Mouse (Mus musculus) heart, embryonic 16.5 days (tissue): Measurements from ENCODE around the gene Gm49510. TPM values are rescaled to one million over a fixed set of nuclear protein-coding genes. Genes with fewer than 3 reads are reported as not detected.

ENCODE experiments used
- ATAC-seq: fragments of 200-750 bp; cut with Nextera tagmentation; replicated peaks from 2 replicates; pipeline ENCODE4 v1.8.0; 2017; ENCODE audit warnings: moderate number of reproducible peaks; ENCODE audit not compliant: insufficient read depth, low FRiP score; ENCODE audit errors: extremely low read depth
- H3K27ac ChIP-seq: fragments of 300-500 bp; sonication (generic); 2 replicates; pipeline ENCODE4 v1.5.1; 2014; ENCODE audit warnings: mild to moderate bottlenecking, low read length, control low read depth, moderate library complexity
- H3K27me3 ChIP-seq: fragments of 300-500 bp; sonication (generic); 2 replicates; pipeline ENCODE4 v1.6.1; 2014; ENCODE audit warnings: low read length, mixed read lengths; ENCODE audit not compliant: control insufficient read depth, insufficient read depth
- H3K36me3 ChIP-seq: fragments of 300-500 bp; sonication (generic); 2 replicates; pipeline ENCODE4 v1.6.1; 2014; ENCODE audit not compliant: control insufficient read depth, insufficient read depth
- H3K4me1 ChIP-seq: fragments of 300-500 bp; sonication (generic); 2 replicates; pipeline ENCODE4 v1.6.1; 2014; ENCODE audit warnings: low read length, mixed read lengths; ENCODE audit not compliant: control insufficient read depth, insufficient read depth
- H3K4me2 ChIP-seq: fragments of 300-500 bp; sonication (generic); 2 replicates; pipeline ENCODE4 v1.6.1; 2014; ENCODE audit warnings: low read depth, mild to moderate bottlenecking, control low read depth, low read length
- H3K4me3 ChIP-seq: fragments of 300-500 bp; sonication (generic); 2 replicates; pipeline ENCODE4 v1.5.1; 2014; ENCODE audit warnings: mild to moderate bottlenecking, control low read depth, low read length
- H3K9ac ChIP-seq: fragments of 300-500 bp; sonication (generic); 2 replicates; pipeline ENCODE4 v1.6.1; 2014; ENCODE audit warnings: low read length, control low read depth
- H3K9me3 ChIP-seq: fragments of 300-500 bp; sonication (generic); replicated peaks from 2 replicates; pipeline ENCODE4 v1.6.1; 2016; ENCODE audit warnings: low read length; ENCODE audit not compliant: control insufficient read depth
- WGBS: fragments of 180-500 bp; shearing (Covaris S2); extraction: QIAGEN DNeasy Blood & Tissue Kit; methylation state at CpG from one replicate; pipeline ENCODE4 v1.1.7; 2014; 5-methylcytosine and 5-hydroxymethylcytosine counted together
- polyA plus RNA-seq: library from polyadenylated mRNA; unstranded; fragments of >200 nt; fragmentation: Nextera tagmentation; extraction: Ambion mirVana; gene quantifications from 2 replicates; pipeline ENCODE4 v1.2.1, GENCODE M21; 2015

Gene Gm49510
- polyA plus RNA-seq, 1 experiment from 2014 or later: 0.20 TPM

- H3K4me2 ChIP-seq: no peak overlapping the region
- no peaks in the 10 kb centered on the region for H3K27me3 ChIP-seq
- no peaks in the 10 kb centered on the region for H3K9me3 ChIP-seq
- peaks cover 23% of the 10 kb centered on the region for H3K36me3 ChIP-seq
- no peak for ATAC-seq
- peak overlapping the region; percentile 62 for H3K9ac ChIP-seq
- H3K4me3 ChIP-seq: no peak overlapping the region
- no peak overlapping the region for H3K27ac ChIP-seq
- H3K4me1 ChIP-seq: peaks cover 24% of the 10 kb centered on the region
- WGBS: 18% methylated on average over 2 of the region's 2 CpGs
Measured at GRCm38 (mm10) chr15:78903243-78903642, 3.8 kb downstream of the Gm49510 start.

- Histone ChIP-seq H3K27ac (no peak overlapping the region), H3K36me3 (peaks cover 32% of the 10 kb centered on the region), H3K4me2 (no peak overlapping the region), H3K27me3 (no peaks in the 10 kb centered on the region), H3K9ac (no peak overlapping the region), H3K4me1 (0 out of 2 replicates have a peak, but pooled peaks cover 1% of the 10 kb centered on the region), H3K9me3 (no peaks in the 10 kb centered on the region), H3K4me3 (no peak overlapping the region)
- 78% methylated on average over 7 of the region's 7 CpGs for WGBS
- no peak for ATAC-seq
Measured at GRCm38 (mm10) chr15:78908399-78908798, 8.9 kb downstream of the Gm49510 start.

GRCm38 (mm10) chr15:78908982-78909381 lies 9.5 kb downstream of the Gm49510 start:
- Histone ChIP-seq H3K9ac (no peak overlapping the region), H3K36me3 (peaks cover 32% of the 10 kb centered on the region), H3K4me1 (no peaks in the 10 kb centered on the region), H3K27me3 (no peaks in the 10 kb centered on the region), H3K4me3 (no peak overlapping the region), H3K27ac (no peak overlapping the region), H3K4me2 (no peak overlapping the region), H3K9me3 (no peaks in the 10 kb centered on the region)
- no peak for ATAC-seq
- whole genome bisulfite sequencing: 75% methylated on average over 8 of the region's 8 CpGs

GRCm38 (mm10) chr15:78912040-78912439 lies 12.6 kb downstream of the Gm49510 start:
- no peak overlapping the region for H3K4me3 ChIP-seq
- no peak overlapping the region for H3K27ac ChIP-seq
- 35% methylated on average over 9 of the region's 9 CpGs for WGBS
- no peaks in the 10 kb centered on the region for H3K27me3 ChIP-seq
- no peak for ATAC-seq
- peaks cover 18% of the 10 kb centered on the region for H3K36me3 ChIP-seq
- no peak overlapping the region for H3K9ac ChIP-seq
- peaks cover 17% of the 10 kb centered on the region for H3K4me1 ChIP-seq
- H3K9me3 ChIP-seq: no peaks in the 10 kb centered on the region
- no peak overlapping the region for H3K4me2 ChIP-seq

- no peaks in the 10 kb centered on the region for H3K27me3 ChIP-seq
- H3K4me2 ChIP-seq: peak within 1 kb of the TSS; percentile 95
- under 1% methylated on average over 51 of the region's 51 CpGs for WGBS
- H3K9ac ChIP-seq: peak within 1 kb of the TSS; percentile 80
- peaks cover 17% of the 10 kb centered on the region for H3K4me1 ChIP-seq
- peak; percentile 92 for ATAC-seq
- peaks cover 5% of the 10 kb centered on the region; the same call in 1 of the 2 replicates for H3K36me3 ChIP-seq
- peak within 1 kb of the TSS; percentile 76 for H3K27ac ChIP-seq
- peak within 1 kb of the TSS; percentile 65 for H3K4me3 ChIP-seq
- H3K9me3 ChIP-seq: no peaks in the 10 kb centered on the region
Measured at GRCm38 (mm10) chr15:78913632-78914090, 14.2 kb downstream of the Gm49510 start, which contains the start of gene Pdxp. Gene Pdxp (plus strand): TSS chr15:78913919.

- no peaks in the 10 kb centered on the region for H3K9me3 ChIP-seq
- peak overlapping the region; percentile 95 for H3K4me2 ChIP-seq
- ATAC-seq: peak; percentile 58
- no peaks in the 10 kb centered on the region for H3K27me3 ChIP-seq
- WGBS: under 1% methylated on average over 83 of the region's 87 CpGs
- H3K9ac ChIP-seq: peak overlapping the region; percentile 80
- peak overlapping the region; percentile 76 for H3K27ac ChIP-seq
- H3K36me3 ChIP-seq: peaks cover 6% of the 10 kb centered on the region; the same call in 1 of the 2 replicates
- H3K4me1 ChIP-seq: peaks cover 17% of the 10 kb centered on the region
- H3K4me3 ChIP-seq: peak overlapping the region; percentile 65
Measured at GRCm38 (mm10) chr15:78914091-78914822, 14.8 kb downstream of the Gm49510 start.

- H3K27me3 ChIP-seq: no peaks in the 10 kb centered on the region
- no peak overlapping the region for H3K27ac ChIP-seq
- 48% methylated on average over 8 of the region's 8 CpGs for WGBS
- peaks cover 9% of the 10 kb centered on the region; the same call in 1 of the 2 replicates for H3K36me3 ChIP-seq
- peaks cover 17% of the 10 kb centered on the region for H3K4me1 ChIP-seq
- H3K9me3 ChIP-seq: no peaks in the 10 kb centered on the region
- ATAC-seq: no peak
- H3K4me2 ChIP-seq: peak overlapping the region; percentile 95
- peak overlapping the region; percentile 80 for H3K9ac ChIP-seq
- peak overlapping the region; percentile 65 for H3K4me3 ChIP-seq
Measured at GRCm38 (mm10) chr15:78914823-78915659, 15.6 kb downstream of the Gm49510 start.

GRCm38 (mm10) chr15:78915660-78916017 lies 16.2 kb downstream of the Gm49510 start:
- Histone ChIP-seq H3K4me3 (0 out of 2 replicates have a peak overlapping the region, but pooled peaks have one; percentile 0), H3K27ac (no peak overlapping the region), H3K4me2 (peak overlapping the region; percentile 95), H3K4me1 (peaks cover 17% of the 10 kb centered on the region), H3K36me3 (peaks cover 8% of the 10 kb centered on the region; the same call in 1 of the 2 replicates), H3K27me3 (no peaks in the 10 kb centered on the region), H3K9me3 (no peaks in the 10 kb centered on the region), H3K9ac (no peak overlapping the region)
- WGBS: 5% methylated on average over 8 of the region's 8 CpGs
- 0 out of 2 replicates have a peak, but pooled peaks have one; percentile 10 for ATAC-seq
